Mouse (Mus musculus) effector memory CD4-positive, alpha-beta T cell, adult 5 months (primary cell): ENCODE measurements around the gene Trim12a. TPM values are rescaled to one million over a fixed set of nuclear protein-coding genes. Genes with fewer than 3 reads are reported as not detected.

Experiments used
- polyA plus RNA-seq: library from polyadenylated mRNA; unstranded; fragments of 100-300 nt; shearing (Covaris generic); gene quantifications from one replicate; pipeline ENCODE4 v1.2.1, GENCODE M21; 2017

Gene Trim12a
- polyA plus RNA-seq = 110 TPM

GRCm38 (mm10) chr7:104315369-104316080 lies at the start of gene Trim12a:
Trim12a (minus strand) TSS chr7:104315466.

DNA sequence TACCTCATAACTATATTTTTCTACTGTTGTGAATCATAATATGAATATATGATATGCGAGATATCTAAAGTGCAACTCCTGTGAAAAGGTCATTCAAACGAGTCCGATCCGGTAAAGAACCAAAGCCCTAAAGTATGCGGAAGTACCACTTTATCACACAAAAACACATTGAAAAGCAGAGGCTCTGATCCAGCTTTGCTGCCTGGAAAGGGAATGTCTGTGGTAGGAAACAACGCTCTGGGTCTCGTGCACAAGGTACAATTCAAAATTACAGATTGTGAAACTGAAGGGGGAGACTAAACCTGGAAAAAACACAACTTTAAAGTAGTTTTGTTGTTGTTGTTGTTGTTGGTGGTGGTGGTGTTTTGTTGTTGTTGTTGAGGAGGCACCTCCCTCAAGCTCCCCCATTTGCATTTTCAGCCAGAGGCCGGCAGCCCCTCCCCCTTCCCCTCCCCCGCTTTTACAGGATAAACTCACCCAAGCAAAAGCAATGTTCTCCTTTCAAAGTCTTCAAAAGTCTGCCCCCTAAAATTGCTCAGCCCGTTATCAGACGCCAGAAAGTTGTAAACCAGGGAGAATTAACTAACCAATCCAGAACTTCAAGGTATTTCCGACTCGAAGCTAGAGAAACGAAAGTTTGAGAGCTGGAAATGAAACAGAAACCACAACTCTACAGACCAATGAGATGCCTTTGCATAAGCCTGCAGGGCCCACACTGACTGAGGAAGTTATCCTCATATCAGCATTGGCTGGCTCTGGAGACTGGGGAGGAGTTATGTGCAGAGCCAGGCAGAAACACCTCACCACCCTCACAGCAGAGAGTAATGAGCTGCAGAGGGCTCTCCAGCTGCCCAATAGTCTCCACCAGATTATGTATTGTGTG lies 37.7 kb upstream of the Trim12a start, which contains the start of gene Trim12c:
TSS of gene Trim12c (minus strand) at position 646 of the 883 bp plus-strand sequence.

GRCm38 (mm10) chr7:104329171-104329570 lies 13.9 kb upstream of the Trim12a start, which contains the start of gene Trim34b:
Trim34b (plus strand) TSS chr7:104329471.

GRCm38 (mm10) chr7:104287576-104288443 lies 27.5 kb downstream of the Trim12a start, which contains the start of gene Trim5:
Trim5 (minus strand) TSS chr7:104288094.

Other genes starting within 250 kb of the Trim12a start
- gene Olfr644, start 243.6 kb downstream of the Trim12a start, polyA plus RNA-seq = not detected
- not detected for gene Olfr645, start 230.0 kb downstream of the Trim12a start, polyA plus RNA-seq
- gene Olfr646, start 210.6 kb downstream of the Trim12a start, polyA plus RNA-seq = not detected
- not detected for gene Ubqln5, start 185.6 kb downstream of the Trim12a start, polyA plus RNA-seq
- not detected for gene Olfr643, start 178.1 kb downstream of the Trim12a start, polyA plus RNA-seq
- gene Ubqln3, start 172.2 kb downstream of the Trim12a start, polyA plus RNA-seq = not detected
- not detected for gene Ubqlnl, start 164.9 kb downstream of the Trim12a start, polyA plus RNA-seq
- gene Olfm5, start 150.6 kb downstream of the Trim12a start, polyA plus RNA-seq = not detected
- gene Olfr648, start 132.1 kb downstream of the Trim12a start, polyA plus RNA-seq = 0.17 TPM
- gene Olfr649, start 119.5 kb downstream of the Trim12a start, polyA plus RNA-seq = not detected
- 2.8 TPM for gene Trim6, start 96.7 kb downstream of the Trim12a start, polyA plus RNA-seq
- 27.7 TPM for gene Trim34a, start 71.0 kb downstream of the Trim12a start, polyA plus RNA-seq
- gene Trim5, start 27.4 kb downstream of the Trim12a start, polyA plus RNA-seq = 17.1 TPM
- not detected for gene Trim34b, start 14.0 kb upstream of the Trim12a start, polyA plus RNA-seq
- gene Trim12c, start 37.9 kb upstream of the Trim12a start, polyA plus RNA-seq = 7.9 TPM
- gene Trim30b, start 54.4 kb upstream of the Trim12a start, polyA plus RNA-seq = 0.52 TPM
- 1.0 TPM for gene Trim30c, start 85.4 kb upstream of the Trim12a start, polyA plus RNA-seq
- gene Trim30a, start 149.7 kb upstream of the Trim12a start, polyA plus RNA-seq = 39.1 TPM
- 14.2 TPM for gene Trim30d, start 192.4 kb upstream of the Trim12a start, polyA plus RNA-seq
- not detected for gene Olfr651, start 234.7 kb upstream of the Trim12a start, polyA plus RNA-seq
- not detected for gene Olfr652, start 245.4 kb upstream of the Trim12a start, polyA plus RNA-seq